Mouse (Mus musculus) bone marrow macrophage, adult 2 months (primary cell): Measurements from ENCODE around the gene 2310057M21Rik.

Experiments
- CTCF ChIP-seq: IDR thresholded peaks from 2 replicates; pipeline ENCODE4 v1.5.1; 2012; ENCODE audit warnings: low read depth, mild to moderate bottlenecking, low read length, moderate library complexity
- POLR2A ChIP-seq: IDR thresholded peaks from 2 replicates; pipeline ENCODE4 v1.6.1; 2012; ENCODE audit warnings: mild to moderate bottlenecking, low read depth, low read length, borderline replicate concordance

GRCm38 (mm10) chr7:131306733-131307132 lies 55.8 kb downstream of the 2310057M21Rik start:
- no peak for TF ChIP-seq CTCF
- no peak for TF ChIP-seq POLR2A
